Mouse (Mus musculus) kidney, postnatal 0 days (tissue): ENCODE results near the gene Erc1. TPM values are rescaled to one million over a fixed set of nuclear protein-coding genes. Genes with fewer than 3 reads are reported as not detected.
A peak's percentile ranks its signal among the peaks of the same experiment; 100 is the strongest.

ENCODE experiments used
- ATAC-seq: fragments of 200-750 bp; cut with Nextera tagmentation; replicated peaks from 2 replicates; pipeline ENCODE4 v1.8.0; 2017; ENCODE audit warnings: low read depth, moderate number of reproducible peaks, moderate TSS enrichment, moderate library complexity; ENCODE audit not compliant: low FRiP score
- DNase-seq: peaks from one replicate; pipeline ENCODE4 v3.0.0-alpha.2; 2016; ENCODE audit warnings: low spot score
- H3K27ac ChIP-seq: fragments of 300-500 bp; sonication (generic); 2 replicates; pipeline ENCODE4 v1.5.1; 2014; ENCODE audit warnings: mild to moderate bottlenecking
- H3K27me3 ChIP-seq: fragments of 300-500 bp; sonication (generic); 2 replicates; pipeline ENCODE4 v1.6.1; 2014; ENCODE audit warnings: low read length, mixed read lengths; ENCODE audit not compliant: insufficient read depth
- H3K36me3 ChIP-seq: fragments of 300-500 bp; sonication (generic); 2 replicates; pipeline ENCODE4 v1.6.1; 2014; ENCODE audit warnings: low read length, mixed read lengths; ENCODE audit not compliant: insufficient read depth
- H3K4me1 ChIP-seq: fragments of 300-500 bp; sonication (generic); replicated peaks from 2 replicates; pipeline ENCODE4 v1.6.1; 2014; ENCODE audit warnings: antibody characterized with exemption, low read length, mixed read lengths; ENCODE audit not compliant: insufficient read depth
- H3K4me2 ChIP-seq: fragments of 300-500 bp; sonication (generic); 2 replicates; pipeline ENCODE4 v1.6.1; 2014; ENCODE audit warnings: mild to moderate bottlenecking, low read length, moderate library complexity, mixed read lengths
- H3K4me3 ChIP-seq: fragments of 300-500 bp; sonication (generic); replicated peaks from 2 replicates; pipeline ENCODE4 v1.5.1; 2014; ENCODE audit warnings: low read depth, low read length
- H3K9ac ChIP-seq: fragments of 300-500 bp; sonication (generic); 2 replicates; pipeline ENCODE4 v1.6.1; 2014; ENCODE audit warnings: low read depth, low read length
- H3K9me3 ChIP-seq: fragments of 300-500 bp; sonication (generic); replicated peaks from 2 replicates; pipeline ENCODE4 v1.6.1; 2016; ENCODE audit warnings: low read length, inconsistent platforms, mixed read lengths
- CTCF ChIP-seq: IDR thresholded peaks from 2 replicates; pipeline ENCODE4 v1.5.1; 2016; ENCODE audit warnings: antibody characterized with exemption, low read depth, mild to moderate bottlenecking, moderate library complexity
- WGBS: fragments of 180-500 bp; shearing (Covaris S2); extraction: QIAGEN DNeasy Blood & Tissue Kit; methylation state at CpG from one replicate; pipeline ENCODE4 v1.1.7; 2014; 5-methylcytosine and 5-hydroxymethylcytosine counted together
- polyA plus RNA-seq: library from polyadenylated mRNA; unstranded; fragments of >200 nt; fragmentation: Nextera tagmentation; extraction: Ambion mirVana; gene quantifications from 2 replicates; pipeline ENCODE4 v1.2.1, GENCODE M21; 2015

Erc1 gene
- polyA plus RNA-seq, 1 experiment from 2014 or later, result 10.6 TPM

DNA sequence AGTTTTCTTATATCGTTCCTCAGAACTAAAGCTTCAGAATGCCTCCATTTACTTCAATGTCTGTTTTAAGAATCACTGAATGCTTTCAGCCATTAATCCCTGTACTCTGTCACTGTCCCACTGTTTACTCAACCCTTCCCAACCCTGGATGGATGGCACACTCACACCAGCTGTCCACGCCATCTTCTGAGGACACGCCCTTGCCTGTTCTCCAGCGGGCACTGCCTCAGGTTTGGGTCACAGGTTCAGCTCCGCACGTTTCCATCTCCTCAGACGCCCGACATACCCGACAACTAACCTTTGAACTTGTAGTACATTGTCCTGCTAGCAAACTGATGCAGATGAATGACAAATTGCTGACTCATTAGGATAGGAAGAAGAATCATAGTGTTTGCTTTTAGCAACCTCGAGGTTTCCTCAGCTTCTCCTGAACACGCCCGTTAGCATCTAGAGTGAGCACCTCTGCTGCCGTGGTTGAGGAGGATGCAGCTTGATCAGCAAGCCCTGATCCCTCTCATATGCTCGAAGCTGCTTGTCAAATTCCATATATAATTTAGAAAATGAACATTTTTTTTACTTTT lies 204.0 kb downstream of the Erc1 start:
- H3K4me2 ChIP-seq, result no peak overlapping the region
- TF ChIP-seq CTCF, result no peak
- WGBS, result 37% methylated on average over 14 of the region's 14 CpGs

DNA sequence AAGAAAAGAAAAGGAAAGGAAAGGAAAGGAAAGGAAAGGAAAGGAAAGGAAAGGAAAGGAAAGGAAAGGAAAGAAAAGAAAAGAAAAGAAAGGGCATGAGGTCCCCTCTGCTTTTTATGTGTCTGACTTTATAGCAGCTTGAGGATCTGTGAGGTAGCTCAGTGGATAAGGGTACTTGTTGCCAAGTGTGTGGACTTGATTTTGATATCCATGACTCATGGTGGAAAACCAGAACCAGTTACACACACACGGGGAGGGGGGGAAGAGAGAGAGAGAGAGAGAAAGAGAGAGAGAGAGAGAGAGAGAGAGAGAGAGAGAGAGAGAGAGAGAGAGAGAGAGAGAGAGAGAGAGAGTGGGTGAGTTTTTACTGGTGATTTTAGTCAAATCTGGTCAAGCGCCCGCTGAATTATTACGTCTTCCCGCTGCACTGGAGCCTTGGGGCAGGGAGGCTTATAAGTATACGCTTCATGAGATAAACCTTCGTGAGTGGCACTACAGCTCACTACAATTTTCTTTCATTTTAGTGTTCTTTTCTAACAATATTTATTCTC lies 204.7 kb downstream of the Erc1 start:
- Histone ChIP-seq H3K4me1 (0 out of 2 replicates have a peak, but pooled peaks cover 3% of the 10 kb centered on the region), H3K9me3 (no peaks in the 10 kb centered on the region), H3K4me3 (no peak overlapping the region), H3K27me3 (no peaks in the 10 kb centered on the region), H3K36me3 (no peaks in the 10 kb centered on the region), H3K9ac (no peak overlapping the region), H3K27ac (no peak overlapping the region), H3K4me2 (no peak overlapping the region)
- ATAC-seq, result no peak
- TF ChIP-seq CTCF, result no peak
- no peak for DNase-seq
- 83% methylated on average over 7 of the region's 7 CpGs for WGBS

More for the DNA sequence above, 204.0 kb downstream of the Erc1 start:
- no peak overlapping the region for H3K27ac ChIP-seq
- H3K4me3 ChIP-seq, result no peak overlapping the region
- 0 out of 2 replicates have a peak, but pooled peaks cover 3% of the 10 kb centered on the region for H3K4me1 ChIP-seq
- H3K9me3 ChIP-seq, result no peaks in the 10 kb centered on the region
- ATAC-seq (peak; percentile 36; the same call in 1 of the 2 replicates), DNase-seq (no peak)
- H3K36me3 ChIP-seq, result no peaks in the 10 kb centered on the region
- no peak overlapping the region for H3K9ac ChIP-seq
- no peaks in the 10 kb centered on the region for H3K27me3 ChIP-seq

DNA sequence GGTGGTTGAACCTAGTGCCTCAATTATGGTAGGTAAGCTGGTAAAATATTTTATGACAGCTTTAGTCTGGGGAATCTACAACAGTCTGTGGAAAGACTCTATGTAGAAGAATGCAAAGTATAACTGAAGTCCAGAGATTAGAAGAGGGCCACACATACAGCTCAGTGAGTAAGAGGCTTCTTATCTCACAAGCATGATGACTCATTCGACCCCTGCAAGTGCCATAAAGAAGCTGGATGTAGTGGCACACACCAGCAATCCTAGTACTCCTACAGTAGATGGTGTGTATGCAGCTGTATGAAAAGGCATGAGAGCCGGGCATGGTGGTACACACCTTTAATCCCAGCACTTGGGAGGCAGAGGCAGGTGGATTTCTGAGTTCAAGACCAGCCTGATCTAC lies 205.2 kb downstream of the Erc1 start:
- Histone ChIP-seq H3K27ac (no peak overlapping the region), H3K27me3 (no peaks in the 10 kb centered on the region), H3K36me3 (no peaks in the 10 kb centered on the region), H3K9ac (no peak overlapping the region), H3K9me3 (no peaks in the 10 kb centered on the region), H3K4me3 (no peak overlapping the region), H3K4me1 (0 out of 2 replicates have a peak, but pooled peaks cover 3% of the 10 kb centered on the region), H3K4me2 (no peak overlapping the region)
- ATAC-seq (no peak), DNase-seq (no peak)
- no peak for TF ChIP-seq CTCF
- WGBS, result 76% methylated on average over 2 of the region's 2 CpGs

DNA sequence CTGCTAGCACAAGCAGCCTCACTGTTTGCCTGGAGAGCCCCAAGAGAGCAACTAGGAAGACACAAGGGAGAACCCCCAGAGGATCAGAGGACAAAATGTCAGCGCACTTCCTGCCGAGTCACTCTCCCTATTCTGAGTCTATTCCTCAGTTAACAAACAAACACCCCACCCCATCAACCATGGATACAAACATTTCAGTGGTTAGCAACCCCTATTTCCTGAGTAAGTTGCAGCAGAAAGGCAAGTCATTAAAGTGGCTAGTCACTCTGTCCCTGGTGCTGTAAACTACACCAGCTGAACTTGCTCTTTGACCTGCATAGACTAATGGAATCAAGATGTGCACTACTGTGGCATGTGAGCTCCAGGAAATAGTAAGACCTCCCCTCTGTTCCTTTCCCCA lies 212.3 kb downstream of the Erc1 start:
- ATAC-seq (no peak), DNase-seq (peak; percentile 50)
- H3K4me1 ChIP-seq, result no peaks in the 10 kb centered on the region
- no peaks in the 10 kb centered on the region for H3K9me3 ChIP-seq
- 28% methylated on average over 2 of the region's 2 CpGs for WGBS
- no peak overlapping the region for H3K4me3 ChIP-seq
- no peak overlapping the region for H3K4me2 ChIP-seq
- no peaks in the 10 kb centered on the region for H3K36me3 ChIP-seq
- H3K9ac ChIP-seq, result no peak overlapping the region
- TF ChIP-seq CTCF, result no peak
- no peaks in the 10 kb centered on the region for H3K27me3 ChIP-seq
- H3K27ac ChIP-seq, result no peak overlapping the region

DNA sequence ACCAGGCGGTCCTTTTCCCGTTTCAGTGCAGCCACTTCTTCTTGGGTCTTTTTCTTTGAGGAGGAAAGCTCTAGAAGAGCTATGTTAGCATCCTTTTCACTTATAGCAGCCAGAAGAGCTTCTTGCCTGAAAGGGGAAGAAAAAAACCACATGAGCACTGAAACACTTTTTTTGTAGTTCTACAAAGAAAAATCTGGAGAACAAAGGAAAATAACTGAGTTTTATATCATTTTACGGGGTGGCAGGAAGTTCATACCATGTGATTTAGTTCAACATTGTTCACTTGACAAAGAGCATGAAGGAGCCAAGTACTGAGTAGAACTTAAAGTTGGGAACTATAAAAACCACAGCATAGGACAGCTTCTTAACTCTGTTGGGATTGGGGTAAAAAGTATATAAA lies 217.3 kb downstream of the Erc1 start:
- Histone ChIP-seq H3K4me3 (no peak overlapping the region), H3K4me1 (no peaks in the 10 kb centered on the region), H3K9ac (no peak overlapping the region), H3K36me3 (0 out of 2 replicates have a peak, but pooled peaks cover 3% of the 10 kb centered on the region), H3K4me2 (no peak overlapping the region), H3K27me3 (no peaks in the 10 kb centered on the region), H3K9me3 (no peaks in the 10 kb centered on the region), H3K27ac (no peak overlapping the region)
- DNase-seq (no peak), ATAC-seq (no peak)
- WGBS, result 73% methylated on average over 3 of the region's 3 CpGs
- no peak for TF ChIP-seq CTCF

DNA sequence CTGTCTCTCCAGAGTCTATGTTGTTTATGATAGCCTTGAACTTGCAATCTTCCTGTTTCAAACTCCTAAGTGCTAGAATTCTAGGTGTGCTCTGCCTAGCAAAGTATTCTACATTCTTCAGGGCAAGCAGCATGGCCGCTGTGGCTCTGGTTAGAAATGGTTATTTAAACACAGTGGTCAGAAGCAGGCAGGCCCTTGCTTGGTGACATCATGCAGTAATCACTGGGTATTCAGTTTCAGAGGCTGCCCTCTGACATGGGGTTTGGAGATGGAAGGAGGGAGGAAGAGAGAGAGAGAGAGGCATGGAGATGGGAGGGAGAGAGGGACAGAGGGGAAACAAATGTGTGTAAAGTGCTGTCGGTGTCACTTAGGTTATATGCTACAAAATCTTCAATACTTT lies 246.6 kb downstream of the Erc1 start:
- Histone ChIP-seq H3K27ac (no peak overlapping the region), H3K4me2 (no peak overlapping the region), H3K4me3 (no peak overlapping the region), H3K36me3 (no peaks in the 10 kb centered on the region), H3K9ac (no peak overlapping the region), H3K4me1 (no peaks in the 10 kb centered on the region), H3K27me3 (no peaks in the 10 kb centered on the region), H3K9me3 (no peaks in the 10 kb centered on the region)
- TF ChIP-seq CTCF, result no peak
- WGBS, result 64% methylated on average over 2 of the region's 2 CpGs
- no peak for ATAC-seq
- no peak for DNase-seq
